Mouse (Mus musculus) layer of hippocampus, postnatal 14 days (tissue): Measurements from ENCODE around the gene Hoxa13. TPM values are rescaled to one million over a fixed set of nuclear protein-coding genes. Genes with fewer than 3 reads are reported as not detected.

Experiments
- DNase-seq, 2 experiments: peaks; one replicate each; pipeline ENCODE4 v3.0.0; 2021 to 2022; ENCODE audit warnings: low spot score in 2 of 2, mixed read lengths in 1 of 2
- total RNA-seq, 2 experiments: library from RNA; stranded (reverse); gene quantifications; 2 replicates each; pipeline ENCODE4 v1.2.3; 2021

Hoxa13 gene
- total RNA-seq, 2 experiments from 2014 or later = not detected

DNA sequence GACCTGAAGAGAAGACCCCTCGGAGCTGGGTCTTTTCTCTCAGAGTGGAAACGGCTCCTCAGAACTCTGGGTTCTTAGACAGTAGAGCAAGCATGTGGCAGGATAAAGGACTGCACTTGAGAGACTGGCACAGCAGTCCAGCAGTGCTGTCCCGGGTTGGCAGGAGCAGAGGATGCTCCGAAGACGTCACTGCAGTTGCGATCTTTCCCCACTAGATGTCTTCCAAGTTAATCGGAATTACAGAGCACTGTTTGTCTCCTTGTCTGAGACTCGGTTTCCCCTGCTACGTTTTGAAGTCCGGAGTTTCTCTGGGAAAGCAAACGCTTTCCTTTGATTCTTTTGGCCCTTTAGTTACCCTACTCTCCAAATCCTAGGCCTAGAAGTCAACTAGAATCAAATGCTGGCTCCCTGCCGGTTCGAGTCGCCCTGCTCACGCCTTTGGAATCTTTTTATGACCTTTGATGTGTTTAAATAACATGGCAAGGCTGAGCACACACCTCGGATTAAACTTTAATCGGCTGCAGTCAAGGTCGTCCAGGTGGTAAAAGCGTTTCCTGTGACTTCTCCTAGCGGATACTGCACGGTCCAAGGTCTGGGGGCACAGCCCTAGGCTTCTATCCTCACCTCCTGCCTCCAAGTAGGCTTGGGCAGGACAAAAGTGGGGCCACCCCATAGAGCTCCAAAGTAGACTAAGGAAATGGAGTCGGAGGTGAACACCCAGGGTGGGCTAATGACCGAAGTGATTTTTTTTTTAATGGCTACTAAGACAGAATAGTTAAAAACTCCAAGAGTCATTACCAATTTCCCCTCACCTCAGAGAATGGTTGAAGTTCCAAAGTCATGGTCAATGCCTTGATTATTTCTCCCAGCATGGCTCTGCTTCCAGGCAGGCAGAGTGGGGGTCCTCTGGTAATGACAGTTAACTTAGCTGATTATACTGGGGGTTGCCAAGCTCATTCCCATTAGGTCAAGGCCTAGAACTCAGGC is 10.1 kb upstream of the Hoxa13 start:
- peak in 1 of 2 experiments; percentile 47 for DNase-seq

GRCm38 (mm10) chr6:52268756-52269155 is 8.1 kb upstream of the Hoxa13 start:
- DNase-seq = no peak

GRCm38 (mm10) chr6:52268341-52268740 is 7.7 kb upstream of the Hoxa13 start:
- no peak for DNase-seq

- DNase-seq = no peak
Measured at GRCm38 (mm10) chr6:52267691-52268090, 7.0 kb upstream of the Hoxa13 start.

DNA sequence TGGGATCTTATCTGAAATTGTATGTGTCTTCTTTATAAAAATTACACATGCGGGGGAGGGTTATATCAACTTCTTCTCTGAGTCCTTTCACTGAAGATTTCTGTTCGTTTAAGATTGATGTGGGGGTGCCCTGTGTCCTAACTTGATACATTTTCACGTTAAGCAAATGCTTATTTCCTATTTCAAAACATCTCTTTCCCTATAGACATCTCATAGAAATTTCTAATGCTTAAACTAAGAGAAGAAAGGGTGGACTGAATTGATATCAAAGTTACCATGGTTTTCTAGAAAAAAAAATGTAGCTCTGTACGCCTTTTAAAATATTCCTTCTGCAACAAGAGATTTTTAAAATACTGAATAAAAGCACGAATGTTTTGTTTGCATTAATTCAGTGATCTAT is 6.5 kb upstream of the Hoxa13 start:
- DNase-seq = no peak

DNA sequence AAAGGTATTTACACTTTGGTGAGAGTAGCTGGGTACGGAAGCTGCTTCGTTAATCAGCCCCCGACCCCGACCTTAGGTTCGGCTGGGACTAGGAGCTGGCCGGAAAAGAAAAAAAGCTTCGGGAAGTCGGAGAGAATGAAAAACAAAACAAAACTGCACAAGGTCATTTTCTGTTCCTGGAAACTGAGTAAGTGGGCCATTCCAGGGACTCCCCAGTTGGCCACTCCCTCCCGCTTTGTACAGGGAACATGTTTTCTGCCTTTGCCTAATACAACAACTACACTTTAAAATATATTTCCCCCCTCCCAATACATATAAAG is 5.9 kb upstream of the Hoxa13 start:
- DNase-seq = no peak

DNA sequence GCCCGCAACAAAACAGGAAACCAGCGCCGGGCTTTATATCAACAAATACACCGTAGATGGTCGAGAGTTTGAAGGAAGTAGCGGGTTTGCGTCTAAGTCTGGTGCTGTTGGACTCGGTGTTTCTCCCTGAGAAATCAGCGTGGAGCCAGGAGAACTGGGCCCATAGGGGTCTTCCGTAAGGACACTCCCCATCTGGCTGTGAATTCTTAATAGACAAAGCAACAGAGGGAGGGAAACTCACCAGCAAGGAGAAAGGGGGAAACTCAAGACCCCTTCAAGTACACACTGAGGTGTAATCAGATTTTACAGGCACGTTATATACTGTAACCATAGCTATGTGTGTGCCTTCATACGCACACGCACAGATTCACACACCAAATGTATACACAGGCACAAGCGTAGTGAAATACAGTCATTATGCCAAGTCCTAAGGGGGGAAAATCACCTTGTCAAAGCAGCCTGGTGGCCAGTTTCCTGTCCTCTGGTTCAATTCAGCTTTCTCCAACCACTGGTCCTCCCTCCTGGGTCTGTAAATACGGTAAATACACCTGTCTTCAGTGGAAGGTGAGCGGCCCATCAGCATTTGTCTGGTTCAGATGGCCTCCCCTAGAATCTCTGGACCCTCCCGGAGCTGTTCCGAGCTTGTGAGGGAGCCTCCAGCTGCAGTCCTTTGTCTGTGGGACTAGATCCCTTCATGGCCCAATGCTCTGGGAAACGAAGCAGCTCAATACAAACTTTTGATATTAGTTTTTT is 5.4 kb upstream of the Hoxa13 start:
- DNase-seq = no peak

GRCm38 (mm10) chr6:52265306-52265912 is 4.7 kb upstream of the Hoxa13 start:
- DNase-seq = no peak

GRCm38 (mm10) chr6:52264106-52264790 is 3.6 kb upstream of the Hoxa13 start:
- DNase-seq = no peak

DNA sequence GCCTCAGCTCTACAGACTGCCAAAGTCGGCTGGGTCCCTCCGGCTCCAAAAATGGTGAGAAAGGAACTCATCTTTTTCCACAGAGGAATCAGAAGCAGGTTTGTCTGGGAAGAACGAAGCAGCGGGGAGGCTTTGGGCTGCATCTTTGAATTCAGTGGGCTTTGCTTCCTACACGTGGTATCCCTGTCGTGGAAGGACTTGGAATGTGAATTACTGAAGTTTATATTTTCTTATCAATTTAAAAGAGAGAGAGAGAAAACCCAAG is 2.6 kb upstream of the Hoxa13 start:
- no peak for DNase-seq

DNA sequence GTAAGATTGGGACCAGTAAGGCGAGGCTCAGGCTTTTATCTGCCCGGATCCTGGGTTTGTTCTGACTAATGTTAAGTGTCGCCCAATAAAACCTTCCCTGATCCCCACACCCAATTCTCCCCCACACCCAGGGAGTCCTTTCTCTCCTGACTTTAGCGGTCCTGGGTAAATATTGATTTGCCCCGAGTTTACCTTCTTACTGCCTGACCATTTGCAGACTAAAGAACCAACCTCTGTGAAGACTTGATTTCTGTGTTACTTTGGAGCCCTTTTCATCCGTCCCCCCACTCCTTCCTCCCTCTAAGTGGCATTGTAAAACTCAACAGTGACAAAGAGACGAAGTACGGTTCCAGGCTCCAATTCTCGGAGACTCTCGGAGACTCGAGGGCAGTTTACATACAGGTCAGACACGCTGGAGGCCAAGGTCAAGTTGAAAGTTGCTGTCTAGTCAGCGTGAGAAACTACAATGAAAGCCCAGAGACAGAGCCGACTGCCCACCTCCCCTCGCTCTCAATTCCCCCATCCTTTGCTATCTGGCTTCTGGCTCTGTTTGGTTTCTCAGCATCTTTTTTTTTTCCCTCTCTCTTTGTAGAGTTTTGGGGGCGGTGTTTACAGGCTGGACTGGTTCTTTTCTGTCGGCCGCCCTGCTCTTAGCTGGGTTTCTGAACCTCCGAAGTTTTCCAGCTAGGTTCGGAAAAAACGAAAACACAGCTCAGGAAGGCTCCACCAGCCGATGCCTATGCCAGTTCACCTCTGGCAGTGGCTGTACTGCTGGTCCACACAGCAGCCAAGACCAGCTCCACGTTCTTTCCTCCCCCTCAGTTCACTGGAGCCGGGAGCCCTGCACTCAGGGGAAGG is 2.0 kb upstream of the Hoxa13 start:
- DNase-seq = no peak

DNA sequence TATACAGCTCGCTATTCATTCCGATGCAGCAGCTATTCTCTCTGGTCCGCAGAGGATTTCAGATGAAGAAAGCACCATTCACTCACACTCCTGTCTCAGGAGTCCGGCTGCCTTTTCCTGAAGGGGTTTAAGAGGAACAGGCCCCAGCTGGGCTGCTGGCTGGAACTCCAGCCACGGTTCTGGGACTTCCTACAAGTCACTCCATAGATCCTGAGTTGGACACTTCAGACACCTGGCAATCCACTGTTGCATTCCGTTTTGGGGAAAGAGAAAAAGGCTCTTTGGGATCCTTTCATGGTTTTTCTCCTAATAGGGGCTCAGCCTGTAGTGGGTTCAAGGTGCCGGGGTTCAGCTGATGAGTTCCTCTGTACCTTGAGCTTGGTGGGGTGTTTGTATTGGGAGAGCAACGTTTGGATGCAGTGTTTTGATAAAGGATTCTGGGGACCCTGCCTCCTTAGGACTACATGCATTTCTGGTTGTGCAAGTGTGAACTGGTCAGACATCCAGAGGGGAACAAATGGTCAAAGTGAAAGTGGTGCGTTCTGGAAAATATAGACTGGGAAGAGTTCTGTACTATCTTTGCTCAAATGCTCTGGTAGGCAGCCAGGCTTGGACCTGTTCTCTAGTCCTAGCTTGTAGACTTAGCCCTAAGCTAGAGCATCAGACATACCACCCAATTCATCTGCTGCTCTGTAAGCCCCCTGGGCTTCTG is 1.2 kb upstream of the Hoxa13 start:
- DNase-seq = no peak

DNA sequence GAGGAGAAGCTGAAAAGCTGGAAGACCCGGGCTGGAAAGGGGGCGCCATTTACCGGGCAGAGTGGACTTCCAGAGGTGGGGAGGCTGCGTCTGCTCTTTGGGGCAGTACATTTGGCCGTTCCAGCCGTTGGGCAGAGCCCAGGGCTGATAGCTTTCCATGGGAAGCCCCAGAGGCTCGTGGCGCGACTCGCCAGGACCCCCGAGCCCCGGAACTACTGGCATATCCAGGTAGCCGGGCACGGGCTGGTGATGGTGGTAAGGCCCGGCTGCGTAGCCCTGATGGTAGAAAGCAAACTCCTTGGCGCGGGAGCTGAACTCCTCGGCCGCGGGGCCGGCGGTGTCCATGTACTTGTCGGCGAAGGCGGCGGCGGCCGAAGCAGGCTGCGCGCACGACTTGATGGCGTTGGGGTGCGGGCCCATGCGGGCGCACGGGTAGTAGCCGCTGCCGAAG is 844 bp downstream of the Hoxa13 start:
- no peak for DNase-seq

DNA sequence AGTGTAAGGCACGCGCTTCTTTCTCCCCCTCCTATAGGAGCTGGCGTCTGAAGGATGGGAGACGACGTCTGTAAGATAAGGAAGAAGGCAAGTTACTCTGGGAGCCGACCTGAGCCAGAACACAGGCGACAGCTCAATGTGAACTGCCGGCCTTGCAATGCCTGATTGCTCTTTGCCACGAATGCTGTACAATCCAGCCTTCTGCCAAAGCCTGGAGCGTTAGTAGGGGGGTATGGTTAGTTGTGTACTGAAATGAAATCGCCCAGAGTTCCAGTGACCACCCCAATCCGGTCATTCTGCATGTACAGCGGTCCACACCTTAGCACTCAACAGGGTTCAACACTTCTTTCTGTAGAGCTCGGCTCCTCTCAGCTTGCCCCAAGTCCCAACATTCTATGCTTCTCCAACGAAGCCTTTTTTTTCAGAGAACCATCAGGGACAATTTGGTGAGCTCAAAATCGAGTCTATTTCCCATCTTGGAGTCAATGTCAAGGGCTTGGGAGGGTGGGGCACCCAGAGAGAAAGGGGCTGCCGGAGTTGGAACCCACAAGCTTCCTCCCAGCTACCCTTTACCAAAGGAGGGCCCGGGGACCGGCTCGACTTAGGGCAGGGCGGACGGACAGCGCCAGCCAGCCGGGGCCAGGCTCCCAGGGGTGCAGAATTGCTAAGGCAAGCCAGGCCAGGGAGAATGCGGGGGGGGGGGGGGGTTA is 1.4 kb downstream of the Hoxa13 start:
- no peak for DNase-seq

GRCm38 (mm10) chr6:52256956-52257355 is 3.7 kb downstream of the Hoxa13 start:
- peak; percentile 57 to 82 for DNase-seq

- no peak for DNase-seq
Measured at GRCm38 (mm10) chr6:52253511-52254500, 6.9 kb downstream of the Hoxa13 start.

- no peak for DNase-seq
Measured at GRCm38 (mm10) chr6:52252775-52253376, 7.8 kb downstream of the Hoxa13 start.
